Mouse (Mus musculus) testis, adult 2 months (tissue): ENCODE data around the gene Dusp27.

Source experiments
- CTCF ChIP-seq: fragments of 200-500 bp; IDR thresholded peaks from 2 replicates; pipeline ENCODE4 v1.5.1; 2012; ENCODE audit warnings: low read depth, mild to moderate bottlenecking, inconsistent platforms, low read length, moderate library complexity; ENCODE audit not compliant: control insufficient read depth, insufficient read depth, insufficient replicate concordance
- POLR2A ChIP-seq: fragments of 200-500 bp; IDR thresholded peaks from 2 replicates; pipeline ENCODE4 v1.6.1; 2012; ENCODE audit warnings: low read depth, mild to moderate bottlenecking, inconsistent platforms, low read length, moderate library complexity; ENCODE audit not compliant: control insufficient read depth

DNA sequence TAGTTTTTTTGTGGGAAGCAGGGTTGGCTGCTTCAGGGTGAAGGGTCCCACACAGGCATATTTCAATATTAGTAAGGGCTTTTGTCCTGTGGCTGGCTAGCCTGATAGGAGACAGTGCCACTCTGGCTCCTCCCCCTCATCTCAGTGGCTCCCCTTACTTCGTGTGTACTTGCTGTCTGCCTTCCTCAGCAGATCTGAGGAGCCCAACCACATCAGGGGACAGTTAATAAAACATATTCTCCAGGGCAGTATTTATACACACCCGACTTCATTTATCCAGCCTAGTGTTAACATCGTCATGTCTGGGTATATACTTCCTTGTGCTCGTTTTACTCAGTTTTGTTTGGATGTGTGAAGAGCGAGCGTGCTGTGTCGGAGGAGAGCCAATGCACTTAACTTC is 5.6 kb downstream of the Dusp27 start:
- TF ChIP-seq CTCF (no peak), POLR2A (no peak)
